Mouse (Mus musculus) hematopoietic stem cell, adult 5-6 weeks (primary cell): ENCODE measurements around the gene Bag5. TPM values are rescaled to one million over a fixed set of nuclear protein-coding genes. Genes with fewer than 3 reads are reported as not detected.
A peak's percentile ranks its signal among the peaks of the same experiment; 100 is the strongest.

Source experiments
- ATAC-seq, 2 experiments: fragments of 125-278 bp in 1 of 2; replicated peaks in 1 of 2; 2 replicates each; pipeline ENCODE4 v1.8.0; 2016 to 2017; ENCODE audit warnings: inconsistent platforms in 2 of 2, mild to moderate bottlenecking in 2 of 2, moderate number of reproducible peaks in 2 of 2, low read depth in 1 of 2, moderate TSS enrichment in 1 of 2; ENCODE audit not compliant: low FRiP score in 2 of 2, poor library complexity in 2 of 2, severe bottlenecking in 2 of 2, insufficient read depth in 1 of 2, low TSS enrichment in 1 of 2
- total RNA-seq: library from RNA; stranded (forward); fragments of 172-1452, 232-1000 nt; gene quantifications from 2 replicates; pipeline ENCODE4 v1.2.3, GENCODE M21; 2017

Bag5 gene
- total RNA-seq, result 47.1 and 51.4 TPM in 2 replicates

DNA sequence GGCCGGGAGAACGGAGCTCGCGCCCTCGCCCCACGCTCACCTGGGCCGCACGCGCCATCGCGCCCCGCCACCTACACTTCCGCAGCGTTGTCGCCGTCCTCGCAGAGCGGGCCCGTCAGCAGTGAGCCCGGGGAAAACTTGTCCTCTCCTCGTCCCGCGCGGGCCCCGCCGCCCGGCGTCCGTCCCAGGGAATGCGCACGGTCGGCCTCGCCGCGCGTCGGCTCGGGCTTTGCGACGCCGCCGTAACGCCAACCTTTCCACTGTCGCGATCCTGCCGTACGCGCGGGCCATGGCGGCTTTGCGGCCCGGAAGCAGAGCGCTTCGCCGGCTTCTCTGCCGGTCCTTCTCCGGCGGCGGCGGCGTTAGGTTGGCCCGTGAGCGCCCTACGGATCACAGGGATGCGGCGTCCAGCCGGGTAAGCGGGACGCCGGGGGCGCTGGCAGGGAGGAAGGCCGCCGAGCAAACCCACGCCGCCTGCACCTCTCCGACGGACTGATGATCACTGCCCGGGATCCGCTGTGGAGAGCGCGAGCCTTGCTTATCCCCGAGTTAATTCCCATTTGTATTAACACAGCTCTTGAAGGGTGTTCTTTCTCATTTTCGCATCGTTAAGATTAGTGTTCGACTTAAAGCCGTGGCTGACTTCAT lies at the start of gene Bag5, which contains the start of gene Apopt1:
Gene Bag5 (minus strand): TSS at position 254 of the 648 bp plus-strand sequence.
Gene Apopt1 (plus strand): TSS at position 258 of the 648 bp plus-strand sequence.
- peak; percentile 93 to 96 for ATAC-seq

DNA sequence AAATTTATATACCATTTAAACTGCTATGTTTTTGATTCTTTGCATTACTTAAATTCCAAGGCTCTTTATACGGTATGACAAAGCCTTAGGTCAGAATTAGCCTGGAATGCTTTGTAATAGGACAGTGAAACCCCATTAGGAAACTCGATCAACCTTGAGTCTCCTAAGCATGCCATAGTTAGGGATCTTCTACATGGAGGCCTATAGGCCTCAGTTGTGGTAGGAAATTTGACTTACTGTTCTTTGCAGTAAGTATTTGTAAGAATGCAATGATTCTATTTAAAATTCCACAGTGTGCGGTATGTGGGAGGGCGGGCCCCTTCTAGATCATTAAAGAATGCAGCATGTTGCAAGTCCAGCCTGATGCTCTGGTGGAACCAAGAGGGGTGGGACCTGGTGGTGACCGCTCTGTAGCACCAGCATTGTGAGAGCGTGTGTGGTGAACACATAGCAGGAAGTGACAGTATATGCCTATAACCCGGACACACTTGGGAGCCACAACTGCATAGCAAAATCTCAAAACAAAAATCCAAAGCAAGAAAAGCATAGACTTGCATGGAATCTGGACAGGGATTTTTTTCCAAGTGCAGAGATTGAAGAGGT lies 47.4 kb upstream of the Bag5 start:
- no peak for ATAC-seq

DNA sequence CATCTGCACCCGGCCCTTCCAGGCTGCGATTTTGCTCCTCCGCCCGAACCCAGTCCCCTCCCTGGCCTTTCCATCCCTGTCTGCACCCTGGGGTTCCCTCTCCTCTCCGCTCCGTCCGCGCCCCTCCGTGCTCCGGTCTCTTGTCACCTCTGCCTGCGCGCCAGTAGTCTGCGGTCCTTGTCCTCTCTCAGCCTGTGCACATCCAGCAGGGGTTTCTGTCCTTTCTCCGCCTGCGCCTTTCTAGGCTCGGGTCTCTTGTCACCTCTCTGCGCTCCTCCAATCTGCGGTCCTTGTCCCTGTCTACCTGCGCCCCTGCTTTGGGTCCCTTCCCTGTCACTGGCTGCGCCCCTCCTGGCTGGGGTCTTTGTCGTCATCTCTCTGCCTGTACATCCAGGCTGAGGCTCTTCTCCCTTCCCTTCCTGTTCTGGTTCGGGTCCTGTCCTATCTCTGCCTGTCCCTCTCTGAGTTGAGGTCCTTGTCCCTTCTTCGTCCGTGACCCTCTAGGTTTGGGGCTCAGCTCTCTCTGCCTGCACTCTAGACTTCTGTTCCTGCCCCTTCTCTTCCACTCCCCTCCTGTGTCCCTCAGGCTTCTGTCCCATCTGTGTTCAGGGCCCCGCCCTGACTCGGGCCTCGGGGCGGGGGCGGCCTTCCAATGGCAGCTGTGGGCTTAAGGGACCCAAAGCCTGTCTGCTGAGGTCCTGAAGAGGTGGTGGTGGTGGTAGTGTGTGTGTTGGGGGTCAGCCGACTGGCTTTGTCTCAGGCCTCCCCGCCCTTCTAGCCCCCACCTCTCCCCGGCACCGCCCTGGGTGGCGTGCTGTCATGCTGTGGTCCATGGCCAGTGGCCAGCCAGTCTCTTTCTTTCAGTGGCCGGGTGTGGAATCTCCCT lies 46.4 kb upstream of the Bag5 start:
- peak in 1 of 2 experiments; percentile 15; a peak in 1 of 4 replicates for ATAC-seq

DNA sequence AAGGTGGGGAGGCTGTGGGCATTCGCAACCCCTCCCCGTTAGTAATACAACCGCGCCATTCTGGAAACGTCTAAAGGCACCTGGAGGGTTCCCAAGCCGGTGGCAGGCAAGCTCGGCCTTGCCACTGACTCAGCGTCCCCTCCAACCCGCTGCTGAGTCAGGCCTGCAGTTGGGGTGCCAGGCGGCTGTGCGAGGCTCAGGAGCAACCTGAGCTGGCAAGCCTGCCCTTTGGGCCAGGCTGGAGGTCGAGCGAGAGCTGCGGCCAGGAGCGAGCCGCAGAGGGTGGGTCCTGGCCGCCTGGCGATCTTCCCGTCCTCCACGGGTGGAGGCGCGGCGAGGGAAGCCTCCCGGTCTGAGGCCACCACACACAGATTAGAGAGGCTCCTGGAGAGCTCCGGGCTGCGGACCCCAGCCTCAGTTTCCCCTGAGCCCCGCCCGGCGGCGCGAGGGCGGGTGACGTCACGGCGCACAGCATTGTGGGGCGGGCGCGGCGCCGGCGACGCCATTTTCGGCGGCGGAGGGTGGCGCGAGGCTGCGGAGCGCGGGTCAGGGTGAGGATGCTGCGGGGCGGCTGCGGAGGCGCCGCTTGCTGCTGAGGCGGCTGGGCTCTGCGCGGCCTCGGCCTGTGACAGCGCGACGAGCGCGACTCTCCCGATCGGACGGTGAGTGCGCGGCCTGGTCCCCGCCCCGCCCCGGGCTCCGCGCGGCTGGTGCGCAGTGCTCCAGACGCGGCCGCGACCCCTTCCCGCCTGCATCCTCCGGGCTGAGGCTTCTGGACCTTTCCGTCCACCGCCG lies 45.5 kb upstream of the Bag5 start, which contains the start of gene Klc1:
Gene Klc1 (plus strand): TSS at position 469 of the 795 bp plus-strand sequence.
- ATAC-seq, result peak; percentile 52 to 53; a peak in 2 of 4 replicates

DNA sequence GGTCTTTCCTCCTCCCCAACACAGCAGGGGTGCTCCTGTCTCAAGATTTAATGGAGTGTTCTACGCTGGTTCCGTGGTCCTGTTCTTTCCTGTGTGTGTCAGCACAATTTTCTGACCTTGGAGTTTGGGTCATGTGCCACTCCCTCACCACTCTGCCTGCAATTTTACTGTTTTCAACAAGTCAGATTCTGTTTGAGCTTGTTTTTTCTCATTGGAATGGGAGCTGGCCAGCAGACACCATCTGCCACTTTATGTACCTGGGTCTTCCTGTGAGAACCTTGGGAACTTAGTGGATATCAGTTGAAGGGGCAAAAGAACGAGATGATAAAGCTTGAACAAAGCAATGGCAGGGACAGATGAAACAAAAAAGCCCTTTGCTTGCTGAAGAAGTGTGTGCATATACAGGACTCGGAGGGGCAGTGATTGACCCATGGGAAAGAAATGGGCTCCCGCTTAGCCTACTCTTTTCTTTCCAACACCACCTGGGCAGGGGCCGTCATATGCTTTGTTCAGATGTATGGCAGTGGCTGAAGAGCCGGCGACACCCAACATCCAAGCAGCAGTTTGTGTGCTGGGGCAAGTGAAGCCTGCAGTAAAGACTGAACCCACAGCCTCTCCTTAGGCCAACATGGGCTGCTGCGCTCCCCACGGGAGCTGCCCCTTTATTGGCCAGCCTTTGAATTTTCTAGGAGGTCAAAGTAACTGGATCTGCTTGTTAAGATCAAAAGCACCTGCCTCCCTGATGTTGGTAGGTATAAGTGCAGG lies 44.7 kb upstream of the Bag5 start:
- no peak for ATAC-seq

DNA sequence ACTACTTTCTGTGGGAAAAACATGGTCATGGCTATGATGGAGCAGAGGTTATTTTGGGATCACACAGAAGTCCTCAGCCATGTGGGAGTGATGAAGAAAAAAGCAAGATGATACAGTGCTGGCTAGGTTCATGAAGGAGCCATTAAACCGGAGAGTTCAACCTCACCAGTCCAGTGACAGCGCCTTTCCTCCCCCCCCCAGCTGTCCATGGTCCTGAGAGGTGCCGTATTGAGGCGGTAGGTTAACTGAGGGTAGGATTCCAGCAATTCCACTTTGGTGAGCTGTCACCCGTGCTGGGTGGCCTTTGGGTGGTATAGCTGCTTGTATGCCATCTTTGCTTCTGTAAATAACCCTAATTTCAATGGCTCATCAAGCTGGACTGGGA lies 43.6 kb upstream of the Bag5 start:
- no peak for ATAC-seq

DNA sequence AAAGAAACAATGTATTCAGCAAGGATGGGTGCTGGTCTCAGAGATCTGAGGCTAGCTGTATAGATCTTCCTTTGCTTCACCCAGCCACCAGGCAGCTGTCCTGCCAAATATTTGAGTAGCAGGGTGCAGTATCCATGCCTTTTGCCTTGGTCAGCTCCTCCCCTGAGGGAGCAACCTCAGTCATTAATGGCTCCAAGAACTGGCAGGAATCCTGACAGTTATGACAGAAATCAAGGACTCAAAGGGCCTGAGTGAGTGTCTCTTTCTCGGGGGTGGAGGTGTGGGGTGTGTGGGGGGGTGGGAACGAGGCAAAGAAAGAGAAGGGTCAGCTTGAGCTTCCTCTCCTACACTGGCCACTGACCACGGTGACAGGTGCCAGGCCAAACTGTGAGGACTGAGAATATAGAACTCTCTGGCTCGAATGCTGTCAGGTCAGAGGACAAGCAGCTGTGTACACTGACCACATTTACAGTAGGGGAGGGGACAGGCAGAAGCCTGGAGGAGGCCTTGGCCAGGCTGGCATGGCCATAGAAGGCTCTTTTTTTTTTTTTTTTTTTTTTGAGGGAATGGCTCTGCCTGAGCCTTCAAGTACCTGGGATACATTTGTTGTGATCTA lies 43.1 kb upstream of the Bag5 start:
- ATAC-seq, result no peak

DNA sequence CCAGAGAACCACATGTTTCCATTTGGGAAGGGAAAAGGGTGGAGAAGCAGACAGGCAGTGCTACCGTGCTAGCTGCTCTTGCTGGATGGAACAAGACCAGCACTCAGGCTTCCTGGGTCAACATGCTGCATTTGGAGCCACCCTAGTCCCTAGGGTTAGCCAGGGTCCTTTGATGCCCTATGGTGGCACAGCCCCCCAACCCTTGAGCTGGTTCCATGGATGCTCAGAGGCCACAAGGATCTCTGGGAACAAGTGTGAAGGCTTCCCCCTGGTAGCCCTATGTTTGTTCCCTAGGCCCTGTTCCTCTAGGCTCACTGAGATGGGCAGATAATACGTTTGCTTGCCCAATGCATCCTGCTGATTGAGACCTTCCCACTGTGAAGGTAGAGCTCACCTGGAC lies 42.2 kb upstream of the Bag5 start:
- no peak for ATAC-seq

DNA sequence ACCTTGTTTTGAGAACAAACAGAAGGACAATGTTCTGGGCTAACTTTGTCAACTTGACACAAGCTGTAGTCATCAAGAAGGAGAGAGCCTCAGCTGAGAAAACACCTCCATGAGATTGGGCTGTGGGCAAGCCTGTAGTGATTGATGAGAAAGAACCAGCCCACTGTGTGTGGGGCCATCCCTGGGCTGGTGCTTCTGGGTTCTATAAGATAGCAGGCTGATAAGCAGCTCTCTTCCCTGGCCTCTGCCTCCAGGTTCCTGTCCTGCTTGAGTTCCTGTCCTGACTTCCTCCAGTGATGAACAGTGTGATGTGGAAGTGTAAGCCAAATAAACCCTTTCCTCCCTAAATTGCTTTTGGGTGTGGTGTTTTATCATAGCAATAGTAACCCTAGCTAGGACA lies 41.7 kb upstream of the Bag5 start:
- ATAC-seq, result no peak

DNA sequence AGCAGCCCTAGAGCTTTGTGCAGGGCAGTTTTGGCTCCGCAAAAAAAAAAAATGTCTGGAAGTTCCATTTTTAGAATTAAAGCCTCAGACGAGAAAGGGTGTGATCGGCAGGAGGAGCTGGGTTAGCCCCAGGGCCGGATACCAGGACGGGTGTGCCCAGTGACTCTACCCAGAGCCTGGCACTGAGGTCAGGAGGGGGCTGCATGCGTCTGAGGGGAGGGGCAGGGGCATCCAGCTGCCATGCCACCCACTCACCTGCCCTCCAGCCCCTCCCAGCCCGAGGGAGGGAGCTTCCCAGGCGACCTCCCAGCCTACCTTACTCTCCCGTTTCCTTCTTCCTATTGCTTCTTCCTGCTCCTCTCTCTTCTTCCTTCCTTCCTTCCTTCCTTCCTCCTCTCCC lies 40.3 kb upstream of the Bag5 start:
- ATAC-seq, result no peak

DNA sequence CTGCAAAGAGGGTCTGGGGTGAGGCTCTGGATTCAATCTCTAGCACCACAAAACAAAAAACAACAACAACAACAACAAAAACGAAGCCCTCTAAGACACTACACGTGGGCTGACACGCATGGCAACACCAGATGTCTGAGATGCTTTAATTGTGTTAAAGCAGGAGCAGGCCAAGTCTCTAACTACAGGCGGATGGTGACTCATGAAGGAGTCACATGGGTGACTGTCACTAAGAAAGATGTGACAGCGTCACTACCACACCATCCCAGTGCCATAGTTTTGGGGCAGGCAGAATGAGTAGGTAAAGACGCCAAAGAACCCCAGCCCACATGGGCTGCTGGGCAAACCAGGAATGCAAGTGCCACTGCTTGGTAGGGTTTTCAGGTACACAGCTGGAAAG lies 39.4 kb upstream of the Bag5 start:
- no peak for ATAC-seq

DNA sequence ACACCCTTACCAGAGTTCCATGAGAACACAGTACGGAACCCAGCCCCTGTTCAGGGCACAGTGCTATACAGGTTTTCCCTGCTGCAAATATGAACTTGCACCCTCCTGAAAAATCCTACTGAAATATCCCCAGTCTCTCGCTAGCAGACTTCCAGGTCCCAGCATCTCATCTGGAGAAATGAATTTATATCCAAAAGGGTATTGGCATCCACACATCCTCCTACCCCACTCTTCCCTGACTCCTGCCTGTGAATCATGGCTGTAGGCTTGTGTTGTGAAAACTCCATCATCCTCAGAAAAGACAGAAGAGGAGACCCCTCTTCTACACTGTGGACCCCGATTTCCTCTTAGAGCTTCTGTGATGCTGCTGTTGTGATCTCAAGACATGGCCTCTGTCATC lies 37.7 kb upstream of the Bag5 start:
- ATAC-seq, result no peak

DNA sequence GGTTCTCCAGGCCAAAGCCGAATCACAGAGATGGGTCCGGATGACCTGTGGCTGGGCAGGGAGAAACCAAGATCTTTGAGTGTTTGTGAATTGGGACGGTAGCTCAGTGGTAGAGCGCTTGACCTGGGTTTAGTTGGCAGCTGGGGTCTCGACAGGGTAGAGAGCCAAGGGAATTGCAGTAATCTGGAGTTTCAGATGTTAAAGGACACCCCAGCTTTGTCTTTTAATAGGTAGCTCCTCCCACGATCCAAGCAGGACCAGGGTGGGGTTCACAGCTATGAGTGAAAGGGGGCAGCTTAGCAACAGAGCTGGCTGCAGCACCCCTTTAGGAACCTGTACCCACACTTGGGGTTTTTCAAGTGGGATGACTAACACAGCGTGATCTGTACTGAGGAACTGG lies 34.4 kb upstream of the Bag5 start:
- ATAC-seq, result no peak

DNA sequence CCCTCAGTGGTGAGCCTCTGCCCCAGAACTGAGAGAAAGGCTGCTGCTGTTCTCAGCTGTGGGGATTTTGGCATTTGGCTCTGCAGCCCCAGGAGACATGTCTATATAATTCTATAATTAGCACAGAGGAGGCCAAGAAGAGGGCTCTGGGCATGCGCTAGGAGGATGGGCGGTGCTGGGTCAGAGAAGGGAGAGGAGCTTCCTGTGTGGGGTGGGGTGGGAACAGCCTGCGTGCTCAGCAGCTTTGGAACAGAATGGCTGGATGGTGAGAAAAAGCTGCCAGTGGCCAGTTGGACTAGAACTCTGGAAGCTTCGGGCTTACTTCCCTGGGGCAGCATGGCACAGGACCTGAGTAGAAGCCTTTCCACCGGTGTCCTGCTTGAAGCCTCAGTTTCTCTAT lies 33.0 kb upstream of the Bag5 start:
- peak; percentile 56 to 75 for ATAC-seq

DNA sequence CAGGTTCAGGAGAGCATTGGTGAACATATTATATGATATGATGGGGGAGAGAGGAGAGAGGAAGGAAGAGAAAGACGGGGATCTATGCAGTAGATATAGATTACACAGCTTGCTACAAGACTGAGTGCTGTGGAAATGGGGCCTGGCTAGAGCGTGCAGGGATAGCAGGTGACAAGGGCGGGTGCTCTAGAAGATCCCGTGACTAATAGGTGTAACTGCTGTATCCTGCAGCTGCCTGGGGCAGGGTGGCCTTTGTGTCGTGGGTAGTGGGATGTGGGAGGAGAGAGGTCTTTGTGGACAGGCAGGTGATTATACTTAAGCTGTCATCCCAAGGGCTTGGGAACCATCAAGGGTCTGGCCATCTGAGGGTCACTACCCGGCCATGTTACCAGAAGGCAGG lies 32.2 kb upstream of the Bag5 start:
- no peak for ATAC-seq

DNA sequence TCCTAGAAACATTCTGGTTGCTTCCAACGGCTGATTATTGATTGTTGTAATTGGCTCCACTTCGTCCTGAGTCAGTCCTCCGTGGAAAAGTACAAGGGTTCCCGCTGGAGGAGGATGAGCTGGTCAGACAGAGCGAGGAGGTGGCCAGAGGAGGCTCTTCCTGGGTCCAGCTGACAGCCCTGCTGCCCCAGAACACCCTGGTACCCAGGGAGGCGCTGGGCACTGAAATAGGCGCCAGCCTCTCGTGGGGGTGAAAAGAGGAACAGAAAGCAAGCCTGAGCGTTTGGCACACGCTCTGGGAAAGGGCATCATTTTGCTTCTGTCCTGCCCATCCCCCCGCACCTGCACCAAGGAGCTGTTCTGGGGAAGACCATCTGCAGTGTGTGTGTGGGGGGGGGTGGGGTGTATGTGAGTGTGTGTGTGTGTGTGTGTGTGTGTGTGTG lies 30.9 kb upstream of the Bag5 start:
- ATAC-seq, result peak; percentile 77 to 83
